Mouse (Mus musculus): ENCODE measurements at regions not wholly inside any gene's neighbourhood (a gene's known extent, or its start where the extent isn't known, plus 50 kb on each side); places are given as distances from the start of the nearest gene placed in this dataset.

DNA sequence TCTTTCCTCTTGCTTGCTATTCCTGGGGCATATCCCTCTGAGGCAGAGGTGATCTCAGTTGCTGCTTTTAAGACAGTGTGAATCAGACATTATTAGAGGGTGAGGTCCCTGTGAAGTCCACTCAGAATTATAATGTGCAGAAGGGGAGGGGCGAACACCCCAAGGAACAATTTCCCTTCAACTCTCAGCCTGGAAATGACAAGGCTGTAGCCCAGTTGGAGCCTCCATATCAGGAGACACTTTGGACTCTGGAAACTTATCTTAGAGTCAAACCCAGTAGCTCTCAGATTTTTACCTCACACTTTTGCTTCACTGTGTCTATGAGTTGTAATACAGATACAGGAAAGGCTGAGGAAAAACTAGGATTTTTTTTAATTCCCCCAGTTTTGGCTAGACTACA lies 385.9 kb downstream of the Fat4 start:
- TF ChIP-seq CTCF (IDR thresholded peaks at IDR 0.05; ENCODE audit: low read depth, low read length) = no peak
- no peak for TF ChIP-seq POLR2A (IDR thresholded peaks at IDR 0.05; ENCODE audit: borderline replicate concordance, low read depth, low read length)
- Histone ChIP-seq H3K27ac (ENCODE audit: insufficient read depth, low read depth, low read length) (no peak overlapping the region), H3K4me1 (ENCODE audit: control insufficient read depth, insufficient read depth, low read length) (peaks cover 20% of the 10 kb centered on the region), H3K4me3 (ENCODE audit: insufficient read depth, low read length) (no peak overlapping the region)

DNA sequence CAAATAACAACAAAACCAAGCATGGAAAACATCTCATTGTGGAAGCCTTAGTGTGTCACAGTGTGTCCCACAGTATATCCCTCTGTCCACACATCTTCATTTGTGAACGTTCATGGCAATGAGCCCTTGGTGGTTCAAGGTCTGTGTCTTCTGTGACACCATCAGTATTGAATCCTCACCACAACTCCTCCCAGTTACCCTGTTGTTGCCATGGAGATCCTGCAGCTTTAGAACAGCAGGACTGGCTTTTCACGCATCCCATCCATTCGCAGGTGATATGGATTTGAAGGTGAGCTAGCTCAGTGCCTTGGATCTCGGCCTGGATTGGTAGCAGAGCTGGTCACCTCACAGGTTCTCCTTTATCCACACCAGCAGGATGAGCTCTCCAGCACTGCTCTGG lies 390.2 kb downstream of the Fat4 start:
- H3K27ac ChIP-seq (ENCODE audit: insufficient read depth, low read depth, low read length) = no peak overlapping the region
- no peaks in the 10 kb centered on the region for H3K4me1 ChIP-seq (ENCODE audit: control insufficient read depth, insufficient read depth, low read length)
- no peak for TF ChIP-seq POLR2A (IDR thresholded peaks at IDR 0.05; ENCODE audit: borderline replicate concordance, low read depth, low read length)
- TF ChIP-seq CTCF (IDR thresholded peaks at IDR 0.05; ENCODE audit: low read depth, low read length) = no peak
- H3K4me3 ChIP-seq (ENCODE audit: insufficient read depth, low read length) = no peak overlapping the region

DNA sequence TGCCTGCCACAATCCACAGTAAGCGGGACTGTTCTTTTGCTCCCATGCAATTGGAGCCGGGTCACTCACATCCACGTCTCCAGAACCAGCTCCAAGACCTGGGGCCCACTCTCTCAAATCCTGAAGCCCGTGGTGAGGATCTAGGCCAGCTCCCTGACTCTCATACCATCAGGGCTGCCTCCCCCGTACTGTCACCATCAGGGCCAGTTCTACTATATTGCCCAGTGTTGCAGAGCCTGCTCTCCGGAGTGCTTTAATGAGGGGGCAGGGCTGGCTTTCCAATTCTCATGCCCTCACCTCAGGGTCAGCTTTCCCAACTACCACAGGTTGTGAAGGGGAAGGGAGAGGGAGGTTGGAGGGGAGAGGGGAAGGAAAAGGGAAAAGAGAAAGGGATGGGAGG lies 390.6 kb downstream of the Fat4 start:
- no peak overlapping the region for H3K27ac ChIP-seq (ENCODE audit: insufficient read depth, low read depth, low read length)
- no peaks in the 10 kb centered on the region for H3K4me1 ChIP-seq (ENCODE audit: control insufficient read depth, insufficient read depth, low read length)
- H3K4me3 ChIP-seq (ENCODE audit: insufficient read depth, low read length) = no peak overlapping the region
- no peak for TF ChIP-seq POLR2A (IDR thresholded peaks at IDR 0.05; ENCODE audit: borderline replicate concordance, low read depth, low read length)
- TF ChIP-seq CTCF (IDR thresholded peaks at IDR 0.05; ENCODE audit: low read depth, low read length) = no peak

DNA sequence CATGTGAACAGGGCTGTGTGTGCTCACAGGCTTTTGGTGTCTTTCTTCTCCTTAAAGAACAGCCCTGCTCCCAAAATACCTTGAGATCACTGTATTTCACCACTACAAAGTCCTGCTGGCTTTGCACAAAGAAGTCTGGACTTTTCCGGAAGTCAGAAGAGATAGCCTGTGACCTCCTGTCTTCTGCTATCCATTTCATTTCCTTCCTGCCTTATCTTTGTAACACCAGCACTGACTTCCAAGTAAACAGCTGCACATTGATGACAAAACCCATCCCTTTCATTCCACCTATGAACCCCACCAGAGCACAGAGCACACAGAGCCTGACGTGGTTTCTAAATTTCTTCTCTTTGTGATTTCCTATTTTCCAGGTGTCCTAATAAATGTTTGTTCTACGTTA lies 408.5 kb downstream of the Fat4 start:
- Histone ChIP-seq H3K4me3 (ENCODE audit: insufficient read depth, low read length) (no peak overlapping the region), H3K27ac (ENCODE audit: insufficient read depth, low read depth, low read length) (no peak overlapping the region), H3K4me1 (ENCODE audit: control insufficient read depth, insufficient read depth, low read length) (no peaks in the 10 kb centered on the region)
- TF ChIP-seq POLR2A (IDR thresholded peaks at IDR 0.05; ENCODE audit: borderline replicate concordance, low read depth, low read length) (no peak), CTCF (IDR thresholded peaks at IDR 0.05; ENCODE audit: low read depth, low read length) (no peak)

DNA sequence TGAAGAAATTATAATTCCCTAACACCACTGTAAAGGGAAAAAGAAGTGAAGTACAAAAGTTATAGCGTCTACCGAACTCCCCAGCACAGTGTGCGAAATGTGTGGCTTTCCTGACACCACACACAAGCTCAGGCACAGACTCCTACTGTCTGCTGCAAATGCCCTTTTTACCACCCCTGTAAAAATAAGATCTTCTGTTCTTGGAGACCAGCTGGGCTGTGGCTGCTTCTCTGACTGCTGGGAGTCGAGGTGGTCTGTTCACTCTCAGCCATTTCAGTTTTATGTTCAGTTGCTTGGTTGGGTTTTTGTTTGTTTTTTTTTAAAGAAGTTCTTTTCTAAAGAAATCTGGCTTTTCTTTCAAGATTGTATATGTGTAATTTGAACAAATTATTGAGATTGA lies 409.5 kb downstream of the Fat4 start:
- Histone ChIP-seq H3K4me1 (ENCODE audit: control insufficient read depth, insufficient read depth, low read length) (no peaks in the 10 kb centered on the region), H3K4me3 (ENCODE audit: insufficient read depth, low read length) (no peak overlapping the region), H3K27ac (ENCODE audit: insufficient read depth, low read depth, low read length) (no peak overlapping the region)
- TF ChIP-seq CTCF (IDR thresholded peaks at IDR 0.05; ENCODE audit: low read depth, low read length) (no peak), POLR2A (IDR thresholded peaks at IDR 0.05; ENCODE audit: borderline replicate concordance, low read depth, low read length) (no peak)

DNA sequence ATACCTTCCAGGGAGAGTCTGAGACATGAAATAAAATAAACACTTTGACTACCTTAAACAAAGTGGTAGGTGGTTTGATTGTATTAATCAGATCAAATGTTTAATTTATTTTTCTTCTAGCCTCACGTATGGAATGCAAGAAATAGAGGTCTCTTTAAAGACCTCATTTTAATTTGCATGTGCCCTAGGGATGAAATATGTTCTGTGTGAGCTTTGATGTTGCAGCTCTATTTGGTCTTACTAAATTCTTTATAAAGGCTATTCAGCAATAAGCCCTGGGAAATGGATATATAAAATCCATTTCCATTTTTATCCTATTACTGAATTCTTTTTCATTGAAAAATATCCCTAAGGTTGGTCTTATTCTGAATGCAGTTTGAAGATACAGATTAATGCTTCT lies 422.7 kb downstream of the Fat4 start:
- TF ChIP-seq POLR2A (IDR thresholded peaks at IDR 0.05; ENCODE audit: borderline replicate concordance, low read depth, low read length) (no peak), CTCF (IDR thresholded peaks at IDR 0.05; ENCODE audit: low read depth, low read length) (no peak)
- no peaks in the 10 kb centered on the region for H3K4me1 ChIP-seq (ENCODE audit: control insufficient read depth, insufficient read depth, low read length)
- H3K27ac ChIP-seq (ENCODE audit: insufficient read depth, low read depth, low read length) = no peak overlapping the region
- H3K4me3 ChIP-seq (ENCODE audit: insufficient read depth, low read length) = no peak overlapping the region

DNA sequence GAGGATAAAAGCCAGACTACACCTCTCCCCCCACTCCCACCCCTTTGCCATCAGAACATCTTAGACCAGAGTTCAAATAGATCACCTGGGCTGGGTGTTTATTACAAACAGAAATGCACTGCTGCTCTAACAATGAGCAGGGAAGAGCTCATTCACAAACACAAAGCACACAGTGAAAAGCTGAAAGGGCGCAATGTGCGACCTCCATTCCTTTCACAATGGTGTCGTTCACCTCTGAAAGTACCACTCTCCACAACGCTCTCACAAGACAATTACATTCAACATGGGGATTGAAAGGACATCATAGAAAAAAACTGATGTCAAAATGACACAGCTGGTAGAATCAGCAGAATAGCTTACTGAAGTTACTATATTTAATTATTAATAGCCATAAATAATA lies 426.8 kb downstream of the Fat4 start:
- TF ChIP-seq POLR2A (IDR thresholded peaks at IDR 0.05; ENCODE audit: borderline replicate concordance, low read depth, low read length) (no peak), CTCF (IDR thresholded peaks at IDR 0.05; ENCODE audit: low read depth, low read length) (no peak)
- Histone ChIP-seq H3K27ac (ENCODE audit: insufficient read depth, low read depth, low read length) (no peak overlapping the region), H3K4me3 (ENCODE audit: insufficient read depth, low read length) (no peak overlapping the region), H3K4me1 (ENCODE audit: control insufficient read depth, insufficient read depth, low read length) (no peaks in the 10 kb centered on the region)

DNA sequence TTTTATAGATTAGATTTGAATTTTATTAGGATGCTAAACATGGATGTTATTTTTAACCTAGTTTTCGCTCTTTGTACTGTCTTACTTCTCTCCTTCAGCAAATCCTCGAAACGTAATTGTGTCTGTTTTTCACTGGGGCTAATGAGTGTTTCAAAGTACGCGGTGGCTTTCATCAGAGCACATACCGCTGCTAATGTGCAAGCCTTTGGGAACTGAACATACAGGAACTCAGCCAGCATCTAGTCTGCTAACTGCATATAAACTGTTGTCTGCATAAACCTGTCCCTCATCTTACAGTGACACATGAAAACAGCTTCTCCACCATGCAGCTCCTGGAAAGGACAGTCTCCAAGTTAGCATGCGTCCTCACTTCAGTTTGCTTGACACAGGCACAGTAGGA lies 434.1 kb downstream of the Fat4 start:
- no peak overlapping the region for H3K27ac ChIP-seq (ENCODE audit: insufficient read depth, low read depth, low read length)
- no peaks in the 10 kb centered on the region for H3K4me1 ChIP-seq (ENCODE audit: control insufficient read depth, insufficient read depth, low read length)
- H3K4me3 ChIP-seq (ENCODE audit: insufficient read depth, low read length) = no peak overlapping the region
- TF ChIP-seq POLR2A (IDR thresholded peaks at IDR 0.05; ENCODE audit: borderline replicate concordance, low read depth, low read length) (no peak), CTCF (IDR thresholded peaks at IDR 0.05; ENCODE audit: low read depth, low read length) (no peak)

DNA sequence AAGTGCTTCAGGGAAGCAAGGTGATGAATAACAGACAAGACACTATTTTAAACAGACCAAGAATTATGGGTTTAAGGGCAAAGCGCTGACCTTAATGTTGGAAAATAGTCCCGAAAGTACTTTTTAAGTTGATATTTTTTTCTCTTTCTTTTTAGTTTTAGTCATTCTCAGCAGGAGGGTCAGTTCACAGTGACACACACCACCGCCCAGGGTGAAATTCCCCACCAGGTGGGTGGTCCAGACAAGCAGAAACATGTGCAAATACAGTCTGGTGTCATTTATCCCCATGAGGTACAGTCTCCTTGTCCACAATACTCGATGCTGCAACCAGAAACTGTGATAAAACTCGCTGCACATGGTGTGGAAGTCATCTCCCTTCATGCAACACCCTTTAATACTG lies 435.5 kb downstream of the Fat4 start:
- H3K4me1 ChIP-seq (ENCODE audit: control insufficient read depth, insufficient read depth, low read length) = no peaks in the 10 kb centered on the region
- no peak overlapping the region for H3K4me3 ChIP-seq (ENCODE audit: insufficient read depth, low read length)
- TF ChIP-seq POLR2A (IDR thresholded peaks at IDR 0.05; ENCODE audit: borderline replicate concordance, low read depth, low read length) (no peak), CTCF (IDR thresholded peaks at IDR 0.05; ENCODE audit: low read depth, low read length) (no peak)
- no peak overlapping the region for H3K27ac ChIP-seq (ENCODE audit: insufficient read depth, low read depth, low read length)

DNA sequence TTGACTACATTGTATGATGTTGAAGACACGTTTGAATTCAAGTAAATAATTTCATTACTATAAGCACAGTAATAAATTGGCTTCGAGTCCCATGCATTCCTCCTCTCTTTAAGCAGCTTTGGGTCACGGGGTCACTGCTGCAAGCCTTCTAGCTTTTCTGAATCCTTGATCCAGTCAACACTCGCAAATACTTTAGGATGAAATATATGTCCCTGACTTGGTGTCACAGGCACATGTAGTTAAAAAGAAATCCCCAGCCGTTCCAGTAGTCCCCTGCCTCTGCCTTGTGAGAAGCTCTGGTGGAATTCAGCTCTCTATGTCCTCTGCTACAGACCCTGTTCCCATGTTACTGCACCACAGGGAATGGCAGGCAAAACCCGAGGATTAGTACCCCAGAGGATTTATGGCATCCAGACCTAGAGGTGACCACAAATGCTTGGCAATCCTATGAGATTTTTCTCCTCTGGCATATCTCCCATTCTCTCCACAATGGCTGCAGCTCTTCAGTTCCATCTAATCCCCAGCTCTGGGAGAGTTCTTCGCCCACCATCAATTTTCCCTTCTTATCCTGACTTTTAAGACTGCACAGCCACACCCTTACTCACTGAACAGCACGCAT lies 449.0 kb downstream of the Fat4 start:
- no peak for TF ChIP-seq CTCF (IDR thresholded peaks at IDR 0.05; ENCODE audit: low read depth, low read length)
- no peak for TF ChIP-seq POLR2A (IDR thresholded peaks at IDR 0.05; ENCODE audit: borderline replicate concordance, low read depth, low read length)
- Histone ChIP-seq H3K27ac (ENCODE audit: insufficient read depth, low read depth, low read length) (no peak overlapping the region), H3K4me3 (ENCODE audit: insufficient read depth, low read length) (no peak overlapping the region), H3K4me1 (ENCODE audit: control insufficient read depth, insufficient read depth, low read length) (0 out of 2 replicates have a peak, but pooled peaks cover 2% of the 10 kb centered on the region)
